Mouse (Mus musculus): ENCODE results near the gene Cdc37. TPM values are rescaled to one million over a fixed set of nuclear protein-coding genes. Genes with fewer than 3 reads are reported as not detected.

Cdc37 gene
- polyA plus RNA-seq, 1 experiment from 2014 or later: 434 TPM

- no peaks in the 10 kb centered on the region for H3K27me3 ChIP-seq (ENCODE audit: low read depth, poor library complexity, severe bottlenecking)
- WGBS: 92% methylated on average over 3 of the region's 3 CpGs
- H3K4me3 ChIP-seq: no peak overlapping the region
- H3K4me1 ChIP-seq: peaks cover 32% of the 10 kb centered on the region
- H3K9me3 ChIP-seq (replicated peaks): no peaks in the 10 kb centered on the region
- no peak overlapping the region for H3K27ac ChIP-seq
- peaks cover 88% of the 10 kb centered on the region for H3K36me3 ChIP-seq
- no peak for DNase-seq (ENCODE audit: low spot score)
Observed at GRCm38 (mm10) chr9:21144361-21144760, 5.4 kb downstream of the Cdc37 start.

GRCm38 (mm10) chr9:21141922-21142321 lies 7.9 kb downstream of the Cdc37 start:
- Histone ChIP-seq H3K9me3 (replicated peaks) (no peaks in the 10 kb centered on the region), H3K27ac (no peak overlapping the region), H3K36me3 (peaks cover 99% of the 10 kb centered on the region), H3K27me3 (ENCODE audit: low read depth, poor library complexity, severe bottlenecking) (no peaks in the 10 kb centered on the region), H3K4me1 (peaks cover 10% of the 10 kb centered on the region), H3K4me3 (no peak overlapping the region)
- WGBS: 92% methylated on average over 14 of the region's 14 CpGs
- DNase-seq (ENCODE audit: low spot score): no peak

- Histone ChIP-seq H3K4me1 (no peaks in the 10 kb centered on the region), H3K9me3 (replicated peaks) (no peaks in the 10 kb centered on the region), H3K27me3 (ENCODE audit: low read depth, poor library complexity, severe bottlenecking) (no peaks in the 10 kb centered on the region), H3K4me3 (no peak overlapping the region), H3K36me3 (peaks cover 75% of the 10 kb centered on the region), H3K27ac (no peak overlapping the region)
- 88% methylated on average over 4 of the region's 4 CpGs for WGBS
- DNase-seq (ENCODE audit: low spot score): no peak
Observed at GRCm38 (mm10) chr9:21138386-21138785, 11.4 kb downstream of the Cdc37 start.

GRCm38 (mm10) chr9:21137229-21137628 lies 12.6 kb downstream of the Cdc37 start:
- Histone ChIP-seq H3K36me3 (peaks cover 63% of the 10 kb centered on the region), H3K9me3 (replicated peaks) (no peaks in the 10 kb centered on the region), H3K27me3 (ENCODE audit: low read depth, poor library complexity, severe bottlenecking) (no peaks in the 10 kb centered on the region), H3K4me1 (no peaks in the 10 kb centered on the region), H3K4me3 (no peak overlapping the region), H3K27ac (no peak overlapping the region)
- 57% methylated on average over 3 of the region's 3 CpGs for WGBS
- DNase-seq (ENCODE audit: low spot score): peak; percentile 66

GRCm38 (mm10) chr9:21136401-21136800 lies 13.4 kb downstream of the Cdc37 start:
- Histone ChIP-seq H3K9me3 (replicated peaks) (no peaks in the 10 kb centered on the region), H3K27me3 (ENCODE audit: low read depth, poor library complexity, severe bottlenecking) (no peaks in the 10 kb centered on the region), H3K36me3 (peaks cover 55% of the 10 kb centered on the region), H3K4me1 (peaks cover 2% of the 10 kb centered on the region; the same call in 1 of the 2 replicates), H3K27ac (no peak overlapping the region), H3K4me3 (no peak overlapping the region)
- no peak for DNase-seq (ENCODE audit: low spot score)
- WGBS: 89% methylated on average over 6 of the region's 6 CpGs

GRCm38 (mm10) chr9:21135941-21136381 lies 13.8 kb downstream of the Cdc37 start:
- no peak overlapping the region for H3K4me3 ChIP-seq
- no peak overlapping the region for H3K27ac ChIP-seq
- WGBS: 71% methylated on average over 1 of the region's 1 CpGs
- H3K27me3 ChIP-seq (ENCODE audit: low read depth, poor library complexity, severe bottlenecking): no peaks in the 10 kb centered on the region
- H3K9me3 ChIP-seq (replicated peaks): no peaks in the 10 kb centered on the region
- H3K4me1 ChIP-seq: peaks cover 3% of the 10 kb centered on the region; the same call in 1 of the 2 replicates
- no peak for DNase-seq (ENCODE audit: low spot score)
- H3K36me3 ChIP-seq: peaks cover 50% of the 10 kb centered on the region

GRCm38 (mm10) chr9:21135329-21135890 lies 14.4 kb downstream of the Cdc37 start:
- 81% methylated on average over 4 of the region's 4 CpGs for WGBS
- H3K4me1 ChIP-seq: peaks cover 6% of the 10 kb centered on the region
- H3K9me3 ChIP-seq (replicated peaks): no peaks in the 10 kb centered on the region
- no peaks in the 10 kb centered on the region for H3K27me3 ChIP-seq (ENCODE audit: low read depth, poor library complexity, severe bottlenecking)
- H3K36me3 ChIP-seq: peaks cover 45% of the 10 kb centered on the region
- H3K4me3 ChIP-seq: no peak overlapping the region
- no peak overlapping the region for H3K27ac ChIP-seq
- no peak for DNase-seq (ENCODE audit: low spot score)

GRCm38 (mm10) chr9:21134595-21135328 lies 15.0 kb downstream of the Cdc37 start:
- no peak overlapping the region for H3K27ac ChIP-seq
- H3K27me3 ChIP-seq (ENCODE audit: low read depth, poor library complexity, severe bottlenecking): no peaks in the 10 kb centered on the region
- DNase-seq (ENCODE audit: low spot score): no peak
- 82% methylated on average over 9 of the region's 9 CpGs for WGBS
- no peaks in the 10 kb centered on the region for H3K9me3 ChIP-seq (replicated peaks)
- peaks cover 38% of the 10 kb centered on the region for H3K36me3 ChIP-seq
- no peak overlapping the region for H3K4me3 ChIP-seq
- peaks cover 9% of the 10 kb centered on the region for H3K4me1 ChIP-seq

- 84% methylated on average over 9 of the region's 9 CpGs for WGBS
- no peak for DNase-seq (ENCODE audit: low spot score)
Observed at GRCm38 (mm10) chr9:21133064-21133707, 16.6 kb downstream of the Cdc37 start.

GRCm38 (mm10) chr9:21132102-21132775 lies 17.5 kb downstream of the Cdc37 start:
- H3K27me3 ChIP-seq (ENCODE audit: low read depth, poor library complexity, severe bottlenecking): no peaks in the 10 kb centered on the region
- 87% methylated on average over 12 of the region's 12 CpGs for WGBS
- DNase-seq (ENCODE audit: low spot score): no peak
- H3K27ac ChIP-seq: no peak overlapping the region
- H3K9me3 ChIP-seq (replicated peaks): no peaks in the 10 kb centered on the region
- peaks cover 17% of the 10 kb centered on the region for H3K36me3 ChIP-seq
- H3K4me1 ChIP-seq: peaks cover 9% of the 10 kb centered on the region
- H3K4me3 ChIP-seq: no peak overlapping the region

More at GRCm38 (mm10) chr9:21133064-21133707, 16.6 kb downstream of the Cdc37 start:
- Histone ChIP-seq H3K9me3 (replicated peaks) (no peaks in the 10 kb centered on the region), H3K27me3 (ENCODE audit: low read depth, poor library complexity, severe bottlenecking) (no peaks in the 10 kb centered on the region), H3K36me3 (peaks cover 23% of the 10 kb centered on the region), H3K4me3 (no peak overlapping the region), H3K27ac (no peak overlapping the region), H3K4me1 (peaks cover 9% of the 10 kb centered on the region)

GRCm38 (mm10) chr9:21131059-21131956 lies 18.5 kb downstream of the Cdc37 start, which contains the start of gene Tyk2:
Gene Tyk2 (minus strand): TSS chr9:21131243.
- H3K27ac ChIP-seq: peak within 1 kb of the TSS; percentile 83
- H3K4me3 ChIP-seq: peak within 1 kb of the TSS; percentile 68
- H3K36me3 ChIP-seq: peaks cover 16% of the 10 kb centered on the region
- peaks cover 9% of the 10 kb centered on the region for H3K4me1 ChIP-seq
- no peaks in the 10 kb centered on the region for H3K27me3 ChIP-seq (ENCODE audit: low read depth, poor library complexity, severe bottlenecking)
- peak; percentile 92 for DNase-seq (ENCODE audit: low spot score)
- 6% methylated on average over 37 of the region's 37 CpGs for WGBS
- no peaks in the 10 kb centered on the region for H3K9me3 ChIP-seq (replicated peaks)

GRCm38 (mm10) chr9:21126259-21126627 lies 23.5 kb downstream of the Cdc37 start:
- Histone ChIP-seq H3K9me3 (replicated peaks) (no peaks in the 10 kb centered on the region), H3K27me3 (ENCODE audit: low read depth, poor library complexity, severe bottlenecking) (no peaks in the 10 kb centered on the region), H3K4me1 (peaks cover 7% of the 10 kb centered on the region), H3K4me3 (no peak overlapping the region), H3K27ac (no peak overlapping the region), H3K36me3 (peaks cover 20% of the 10 kb centered on the region)
- WGBS: 84% methylated on average over 2 of the region's 2 CpGs
- no peak for DNase-seq (ENCODE audit: low spot score)
